Mouse (Mus musculus): ENCODE data around the gene Trim33.

GRCm38 (mm10) chr3:103375181-103375855 lies 96.2 kb downstream of the Trim33 start:
- TF ChIP-seq CTCF (IDR thresholded peaks at IDR 0.05; ENCODE audit: control insufficient read depth, insufficient read depth, insufficient read length) (no peak), CEBPB (IDR thresholded peaks at IDR 0.05; ENCODE audit: low read depth) (no peak), USF1 (IDR thresholded peaks at IDR 0.05; ENCODE audit: low read depth) (no peak), MAX (IDR thresholded peaks at IDR 0.05) (no peak), FOSL1 (IDR thresholded peaks at IDR 0.05; ENCODE audit: insufficient read depth, low read length, poor library complexity, severe bottlenecking) (no peak), MYOG (IDR thresholded peaks at IDR 0.05; ENCODE audit: control insufficient read depth, extremely low read depth, insufficient read length) (no peak)
